Mouse (Mus musculus) spleen, adult 2 months (tissue): ENCODE measurements around the gene Fbxw17.

ENCODE experiments used
- CTCF ChIP-seq: fragments of 200-500 bp; IDR thresholded peaks from 2 replicates; pipeline ENCODE4 v1.5.1; 2011; ENCODE audit warnings: mild to moderate bottlenecking, inconsistent platforms; ENCODE audit not compliant: insufficient read depth, insufficient read length, insufficient replicate concordance; ENCODE audit errors: extremely low read depth
- POLR2A ChIP-seq: fragments of 200-500 bp; IDR thresholded peaks from 2 replicates; pipeline ENCODE4 v1.6.1; 2011; ENCODE audit warnings: low read depth, low read length, inconsistent platforms

DNA sequence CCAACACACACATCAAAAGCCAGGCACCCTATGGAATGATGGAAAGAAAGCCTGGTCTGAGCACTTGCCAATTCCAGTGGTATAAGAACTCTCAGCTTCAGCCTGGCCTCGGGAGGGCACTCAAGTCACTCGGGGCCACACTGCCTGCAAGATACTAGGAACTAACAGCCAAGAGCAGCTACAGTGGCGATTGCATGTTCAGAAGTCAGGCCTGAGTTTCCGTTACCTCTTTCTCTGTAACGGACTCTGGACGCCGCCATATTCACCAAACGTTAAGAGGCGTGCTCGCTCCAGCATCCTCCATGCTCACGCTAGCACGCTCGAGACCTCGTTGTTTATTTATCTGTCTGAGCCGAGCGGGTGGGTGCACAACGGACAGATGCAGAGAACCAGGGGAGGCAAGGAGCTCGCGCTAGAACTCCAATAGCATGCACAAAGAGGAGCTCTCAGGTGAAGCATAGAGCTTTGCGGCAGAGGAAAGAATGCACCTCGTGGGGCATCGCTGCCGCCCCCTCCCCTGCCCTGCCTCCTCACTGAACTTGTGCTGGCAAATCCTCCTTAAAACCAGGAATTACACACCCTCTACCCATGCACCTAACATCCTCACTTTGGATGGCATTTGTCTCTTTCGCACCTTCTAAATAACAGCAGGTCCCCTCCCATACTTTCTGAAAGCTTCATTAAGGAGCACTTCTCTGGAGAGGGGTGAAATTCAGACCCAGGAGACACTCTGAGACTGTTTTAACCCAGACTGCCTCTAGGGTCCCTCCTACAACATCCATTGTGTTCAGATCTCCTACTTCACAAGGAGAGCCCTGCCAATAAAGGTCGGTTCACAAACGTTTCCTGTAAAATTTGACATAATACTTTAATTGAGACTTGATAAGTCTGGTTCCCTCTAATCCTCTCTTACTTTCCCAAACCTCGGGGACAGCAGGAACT lies 47.2 kb downstream of the Fbxw17 start:
- no peak for TF ChIP-seq POLR2A
- no peak for TF ChIP-seq CTCF
